Mouse (Mus musculus) cerebellum, adult (tissue): ENCODE results near the gene Olfr763.
A peak's percentile ranks its signal among the peaks of the same experiment; 100 is the strongest.
"Not testable (repeated sequence)": the region's sequence is repeated elsewhere in the genome, so short reads cannot be mapped to it uniquely, and the experiment has no call there.

Experiments used
- ATAC-seq: cut with Nextera tagmentation; 2 replicates; pipeline ENCODE4 v1.9.2; 2017; ENCODE audit warnings: mild to moderate bottlenecking, moderate library complexity, mixed read lengths; ENCODE audit not compliant: insufficient number of reproducible peaks, low FRiP score, low TSS enrichment

The Olfr763 gene

GRCm38 (mm10) chr10:129010288-129010841 lies at the start of gene Olfr763:
TSS of gene Olfr763 (plus strand) at chr10:129010791.
- no peak for ATAC-seq

- no peak for ATAC-seq
Observed at GRCm38 (mm10) chr10:128964961-128965360, 45.6 kb upstream of the Olfr763 start.

- no peak for ATAC-seq
Observed at GRCm38 (mm10) chr10:128965871-128966270, 44.7 kb upstream of the Olfr763 start.

- ATAC-seq: no peak
Observed at GRCm38 (mm10) chr10:128968341-128968749, 42.2 kb upstream of the Olfr763 start.

- no peak for ATAC-seq
Observed at GRCm38 (mm10) chr10:128970740-128971250, 39.8 kb upstream of the Olfr763 start.

GRCm38 (mm10) chr10:128972841-128973240 lies 37.8 kb upstream of the Olfr763 start:
- ATAC-seq: no peak

- no peak for ATAC-seq
Observed at GRCm38 (mm10) chr10:128976395-128976794, 34.2 kb upstream of the Olfr763 start.

GRCm38 (mm10) chr10:128977522-128978114 lies 33.0 kb upstream of the Olfr763 start:
- peak; percentile 94 for ATAC-seq

- no peak for ATAC-seq
Observed at GRCm38 (mm10) chr10:128980644-128981365, 29.8 kb upstream of the Olfr763 start.

- not testable (repeated sequence) for ATAC-seq
Observed at GRCm38 (mm10) chr10:128989131-128989530, 21.5 kb upstream of the Olfr763 start, which contains the start of gene Olfr9. TSS of gene Olfr9 (plus strand) at chr10:128989431.

- ATAC-seq: 0 out of 2 replicates have a peak, but pooled peaks have one; percentile 58
Observed at GRCm38 (mm10) chr10:128990129-128990850, 20.3 kb upstream of the Olfr763 start.

- ATAC-seq: no peak
Observed at GRCm38 (mm10) chr10:128990994-128991393, 19.6 kb upstream of the Olfr763 start.

- no peak for ATAC-seq
Observed at GRCm38 (mm10) chr10:128995796-128996195, 14.8 kb upstream of the Olfr763 start.

GRCm38 (mm10) chr10:128996523-128997040 lies 14.0 kb upstream of the Olfr763 start:
- no peak for ATAC-seq

- no peak for ATAC-seq
Observed at GRCm38 (mm10) chr10:129004032-129004920, 6.3 kb upstream of the Olfr763 start.

GRCm38 (mm10) chr10:129011511-129011910 lies 920 bp downstream of the Olfr763 start:
- peak; percentile 61; the same call in 1 of the 2 replicates for ATAC-seq

GRCm38 (mm10) chr10:129014477-129014876 lies 3.9 kb downstream of the Olfr763 start:
- ATAC-seq: no peak

- no peak for ATAC-seq
Observed at GRCm38 (mm10) chr10:129023319-129023718, 12.7 kb downstream of the Olfr763 start.

GRCm38 (mm10) chr10:129026018-129026662 lies 15.5 kb downstream of the Olfr763 start:
- no peak for ATAC-seq
